Mouse (Mus musculus) liver, adult 2 months (tissue): ENCODE data around the gene B4galnt1. TPM values are rescaled to one million over a fixed set of nuclear protein-coding genes. Genes with fewer than 3 reads are reported as not detected.

Experiments used
- DNase-seq: peaks from one replicate; pipeline ENCODE4 v3.0.0-alpha.2; 2011; ENCODE audit warnings: low read depth, low spot score; ENCODE audit errors: extremely low read depth
- H3K27ac ChIP-seq: fragments of 200-500 bp; replicated peaks from 2 replicates; pipeline ENCODE4 v1.5.1; 2012; ENCODE audit warnings: low read depth, mild to moderate bottlenecking, control low read depth, inconsistent platforms, low read length; ENCODE audit not compliant: insufficient read depth
- H3K27me3 ChIP-seq: fragments of 200-500 bp; 2 replicates; pipeline ENCODE4 v1.6.1; 2012; ENCODE audit warnings: mild to moderate bottlenecking, moderate library complexity, low read length, inconsistent platforms; ENCODE audit not compliant: control insufficient read depth, insufficient read depth
- H3K36me3 ChIP-seq: fragments of 200-500 bp; 2 replicates; pipeline ENCODE4 v1.6.1; 2012; ENCODE audit warnings: low read length, inconsistent platforms; ENCODE audit not compliant: control insufficient read depth, insufficient read depth
- H3K4me1 ChIP-seq: fragments of 200-500 bp; 2 replicates; pipeline ENCODE4 v1.6.1; 2011; ENCODE audit warnings: low read length; ENCODE audit not compliant: control insufficient read depth, insufficient read depth
- H3K4me3 ChIP-seq: fragments of 200-500 bp; 2 replicates; pipeline ENCODE4 v1.5.1; 2011; ENCODE audit warnings: low read depth, mild to moderate bottlenecking, control low read depth, low read length, moderate library complexity; ENCODE audit not compliant: insufficient read depth
- H3K79me2 ChIP-seq: fragments of 200-500 bp; 2 replicates; pipeline ENCODE4 v1.6.1; 2012; ENCODE audit warnings: inconsistent platforms, mild to moderate bottlenecking, low read length, moderate library complexity; ENCODE audit not compliant: control insufficient read depth, insufficient read depth
- H3K9ac ChIP-seq: fragments of 200-500 bp; 2 replicates; pipeline ENCODE4 v1.6.1; 2012; ENCODE audit warnings: low read depth, mild to moderate bottlenecking, control low read depth, inconsistent platforms, low read length
- CTCF ChIP-seq: fragments of 200-500 bp; IDR thresholded peaks from 2 replicates; pipeline ENCODE4 v1.5.1; 2011; ENCODE audit warnings: low read depth, low read length, control low read depth
- POLR2A ChIP-seq: fragments of 200-500 bp; IDR thresholded peaks from 2 replicates; pipeline ENCODE4 v1.6.1; 2011; ENCODE audit warnings: low read length, control low read depth; ENCODE audit not compliant: insufficient read depth; ENCODE audit errors: extremely low read depth
- WGBS: fragments of 180-500 bp; shearing (Covaris S2); methylation state at CpG from one replicate; pipeline ENCODE4 v1.1.7; 2018; 5-methylcytosine and 5-hydroxymethylcytosine counted together
- polyA plus RNA-seq: library from polyadenylated mRNA; depleted of rRNA; stranded (reverse); fragments of >200 nt; gene quantifications from 2 replicates; pipeline ENCODE4 v1.2.3, GENCODE M21; 2012; rRNA removed
- total RNA-seq: library from RNA; depleted of rRNA; stranded (reverse); fragments of >200 nt; gene quantifications from 2 replicates; pipeline ENCODE4 v1.2.3, GENCODE M21; 2014; rRNA removed

B4galnt1 gene
- total and polyA plus RNA-seq, 2 experiments = 21.9 to 85.0 TPM

DNA sequence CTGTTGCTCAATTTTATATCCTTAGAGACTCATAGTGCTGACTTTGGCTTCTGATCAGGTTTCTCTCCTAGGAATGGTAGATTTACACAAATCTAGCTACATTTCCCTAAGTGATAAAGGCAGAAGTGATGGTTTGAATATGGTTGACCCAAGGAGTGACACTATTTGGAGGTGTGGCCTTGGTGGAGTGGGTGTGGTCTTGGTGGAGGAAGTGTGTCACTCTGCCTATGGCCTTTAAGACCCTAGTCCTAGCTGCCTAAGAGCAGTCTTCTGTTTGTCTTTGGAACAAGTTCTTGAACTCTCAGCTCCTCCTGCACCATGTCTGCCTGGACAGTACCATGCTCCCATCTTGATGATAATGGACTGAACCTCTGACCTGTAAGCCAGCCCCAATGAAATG, 52.2 kb downstream of the B4galnt1 start:
- Histone ChIP-seq H3K4me3 (no peak overlapping the region), H3K9ac (no peak overlapping the region), H3K79me2 (no peaks in the 10 kb centered on the region), H3K36me3 (no peaks in the 10 kb centered on the region), H3K4me1 (no peaks in the 10 kb centered on the region), H3K27me3 (no peaks in the 10 kb centered on the region), H3K27ac (no peak overlapping the region)
- no peak for DNase-seq
- TF ChIP-seq CTCF (no peak), POLR2A (no peak)

DNA sequence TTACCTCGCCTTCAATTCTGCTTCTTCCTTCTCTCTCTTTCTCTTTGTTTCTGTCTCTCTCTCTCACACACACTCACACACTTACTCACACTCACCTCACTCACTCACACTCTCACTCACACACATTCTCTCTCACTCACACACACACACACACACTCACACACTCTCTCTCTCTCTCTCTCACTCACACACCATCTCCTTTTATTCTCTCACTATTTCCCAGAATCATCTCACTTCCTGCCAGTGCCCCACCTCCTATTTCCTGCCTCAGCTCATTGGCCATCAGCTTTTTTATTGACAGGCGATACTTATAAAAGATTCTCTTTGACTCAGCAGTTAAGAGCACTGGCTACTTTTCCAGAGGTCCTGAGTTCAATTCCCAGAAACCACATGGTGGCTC, 53.3 kb downstream of the B4galnt1 start:
- Histone ChIP-seq H3K27ac (no peak overlapping the region), H3K79me2 (no peaks in the 10 kb centered on the region), H3K36me3 (no peaks in the 10 kb centered on the region), H3K4me1 (no peaks in the 10 kb centered on the region), H3K27me3 (no peaks in the 10 kb centered on the region), H3K9ac (no peak overlapping the region), H3K4me3 (no peak overlapping the region)
- DNase-seq = no peak
- TF ChIP-seq POLR2A (no peak), CTCF (no peak)
- WGBS = 93% methylated on average over 2 of the region's 2 CpGs

Other genes starting within 250 kb of the B4galnt1 start
- 18.4 and 25.7 TPM in 2 replicates for gene Ctdsp2, start 186.5 kb upstream of the B4galnt1 start, total RNA-seq
- 23.1 and 29.3 TPM in 2 replicates for gene Ctdsp2, start 186.5 kb upstream of the B4galnt1 start, polyA plus RNA-seq
- 0.09 and 0.20 TPM in 2 replicates for gene Avil, start 164.5 kb upstream of the B4galnt1 start, total RNA-seq
- 0.06 TPM in 1 of 2 replicates, not detected in the other for gene Avil, start 164.5 kb upstream of the B4galnt1 start, polyA plus RNA-seq
- gene Tsfm, start 134.4 kb upstream of the B4galnt1 start, total RNA-seq = 21.6 and 26.3 TPM in 2 replicates
- 17.4 and 18.2 TPM in 2 replicates for gene Tsfm, start 134.4 kb upstream of the B4galnt1 start, polyA plus RNA-seq
- gene Mettl1, start 123.8 kb upstream of the B4galnt1 start, total RNA-seq = 5.2 and 6.1 TPM in 2 replicates
- gene Mettl1, start 123.8 kb upstream of the B4galnt1 start, polyA plus RNA-seq = 9.1 and 17.9 TPM in 2 replicates
- gene Eef1akmt3, start 123.7 kb upstream of the B4galnt1 start, total RNA-seq = not detected in 2 replicates
- gene Eef1akmt3, start 123.7 kb upstream of the B4galnt1 start, polyA plus RNA-seq = 0.09 TPM in 1 of 2 replicates, not detected in the other
- not detected in 2 replicates for gene Cyp27b1, start 117.0 kb upstream of the B4galnt1 start, total RNA-seq
- 0.05 TPM in 2 replicates for gene Cyp27b1, start 117.0 kb upstream of the B4galnt1 start, polyA plus RNA-seq
- gene March9, start 105.0 kb upstream of the B4galnt1 start, total RNA-seq = 0.09 and 0.34 TPM in 2 replicates
- gene March9, start 105.0 kb upstream of the B4galnt1 start, polyA plus RNA-seq = 0.44 and 0.52 TPM in 2 replicates
- 37.9 and 41.3 TPM in 2 replicates for gene Cdk4, start 101.7 kb upstream of the B4galnt1 start, total RNA-seq
- 54.3 and 58.7 TPM in 2 replicates for gene Cdk4, start 101.7 kb upstream of the B4galnt1 start, polyA plus RNA-seq
- 269 and 278 TPM in 2 replicates for gene Tspan31, start 95.0 kb upstream of the B4galnt1 start, total RNA-seq
- 268 and 298 TPM in 2 replicates for gene Tspan31, start 95.0 kb upstream of the B4galnt1 start, polyA plus RNA-seq
- gene Agap2, start 89.9 kb upstream of the B4galnt1 start, total RNA-seq = 0.28 and 0.81 TPM in 2 replicates
- 0.44 and 0.55 TPM in 2 replicates for gene Agap2, start 89.9 kb upstream of the B4galnt1 start, polyA plus RNA-seq
- 130 TPM in 2 replicates for gene Os9, start 44.1 kb upstream of the B4galnt1 start, total RNA-seq
- gene Os9, start 44.1 kb upstream of the B4galnt1 start, polyA plus RNA-seq = 128 and 130 TPM in 2 replicates
- gene Slc26a10, start 15.4 kb downstream of the B4galnt1 start, total RNA-seq = 1.3 and 3.1 TPM in 2 replicates
- 4.1 and 5.8 TPM in 2 replicates for gene Slc26a10, start 15.4 kb downstream of the B4galnt1 start, polyA plus RNA-seq
- gene Arhgef25, start 24.9 kb downstream of the B4galnt1 start, total RNA-seq = 0.83 and 0.87 TPM in 2 replicates
- 0.91 and 1.4 TPM in 2 replicates for gene Arhgef25, start 24.9 kb downstream of the B4galnt1 start, polyA plus RNA-seq
- 1.5 and 1.8 TPM in 2 replicates for gene Dtx3, start 30.5 kb downstream of the B4galnt1 start, total RNA-seq
- 5.2 and 10.0 TPM in 2 replicates for gene Dtx3, start 30.5 kb downstream of the B4galnt1 start, polyA plus RNA-seq
- gene Pip4k2c, start 46.4 kb downstream of the B4galnt1 start, total RNA-seq = 8.9 and 10.7 TPM in 2 replicates
- gene Pip4k2c, start 46.4 kb downstream of the B4galnt1 start, polyA plus RNA-seq = 13.0 and 13.9 TPM in 2 replicates
- 0.55 and 0.74 TPM in 2 replicates for gene Kif5a, start 98.1 kb downstream of the B4galnt1 start, total RNA-seq
- 5.0 and 10.7 TPM in 2 replicates for gene Kif5a, start 98.1 kb downstream of the B4galnt1 start, polyA plus RNA-seq
- gene Dctn2, start 101.1 kb downstream of the B4galnt1 start, total RNA-seq = 71.3 and 78.5 TPM in 2 replicates
- 122 and 132 TPM in 2 replicates for gene Dctn2, start 101.1 kb downstream of the B4galnt1 start, polyA plus RNA-seq
- gene Mbd6, start 123.8 kb downstream of the B4galnt1 start, total RNA-seq = 1.0 and 2.6 TPM in 2 replicates
- gene Mbd6, start 123.8 kb downstream of the B4galnt1 start, polyA plus RNA-seq = 14.4 and 19.2 TPM in 2 replicates
- gene Mars, start 146.6 kb downstream of the B4galnt1 start, total RNA-seq = 59.6 and 67.3 TPM in 2 replicates
- gene Mars, start 146.6 kb downstream of the B4galnt1 start, polyA plus RNA-seq = 65.6 and 70.7 TPM in 2 replicates
- gene Arhgap9, start 156.7 kb downstream of the B4galnt1 start, total RNA-seq = 1.5 and 2.0 TPM in 2 replicates
- 1.8 and 2.1 TPM in 2 replicates for gene Arhgap9, start 156.7 kb downstream of the B4galnt1 start, polyA plus RNA-seq
- gene Gli1, start 176.7 kb downstream of the B4galnt1 start, total RNA-seq = not detected in 2 replicates
- gene Gli1, start 176.7 kb downstream of the B4galnt1 start, polyA plus RNA-seq = 0.04 TPM in 2 replicates
- 4.8 and 7.5 TPM in 2 replicates for gene Inhbe, start 189.2 kb downstream of the B4galnt1 start, total RNA-seq
- 20.8 and 22.6 TPM in 2 replicates for gene Inhbe, start 189.2 kb downstream of the B4galnt1 start, polyA plus RNA-seq
- 8.2 and 18.4 TPM in 2 replicates for gene Inhbc, start 205.2 kb downstream of the B4galnt1 start, total RNA-seq
- gene Inhbc, start 205.2 kb downstream of the B4galnt1 start, polyA plus RNA-seq = 58.0 and 61.8 TPM in 2 replicates
- gene R3hdm2, start 215.1 kb downstream of the B4galnt1 start, total RNA-seq = 15.8 and 17.5 TPM in 2 replicates
- 66.9 and 70.1 TPM in 2 replicates for gene R3hdm2, start 215.1 kb downstream of the B4galnt1 start, polyA plus RNA-seq